Mouse (Mus musculus) C2C12 (cell line): Measurements from ENCODE around the gene Usf2. TPM values are rescaled to one million over a fixed set of nuclear protein-coding genes. Genes with fewer than 3 reads are reported as not detected.
A peak's percentile ranks its signal among the peaks of the same experiment; 100 is the strongest.
"Not testable (repeated sequence)": the region's sequence is repeated elsewhere in the genome, so short reads cannot be mapped to it uniquely, and the experiment has no call there.

Source experiments
- H3K27me3 ChIP-seq: one replicate; pipeline ENCODE4 v1.6.1; 2011; ENCODE audit not compliant: control insufficient read depth, insufficient read depth, insufficient read length
- H3K36me3 ChIP-seq: one replicate; pipeline ENCODE4 v1.6.1; 2011; ENCODE audit not compliant: control insufficient read depth, insufficient read depth
- H3K4me3 ChIP-seq: one replicate; pipeline ENCODE4 v1.5.1; 2011; ENCODE audit warnings: mild to moderate bottlenecking, control low read depth; ENCODE audit not compliant: poor library complexity, insufficient read depth, severe bottlenecking
- H3K79me2 ChIP-seq: one replicate; pipeline ENCODE4 v1.6.1; 2011; ENCODE audit not compliant: control insufficient read depth, insufficient read depth
- H3K79me3 ChIP-seq: one replicate; pipeline ENCODE4 v1.6.1; 2011; ENCODE audit warnings: low read depth, control low read depth
- H3ac ChIP-seq: one replicate; pipeline ENCODE3; 2011; ENCODE audit warnings: low read depth; ENCODE audit not compliant: control insufficient read depth, insufficient read length
- CEBPB ChIP-seq: IDR thresholded peaks from one replicate; pipeline ENCODE4 v1.6.1; 2011; ENCODE audit warnings: low read depth, mild to moderate bottlenecking, control low read depth, moderate library complexity
- CTCF ChIP-seq: IDR thresholded peaks from one replicate; pipeline ENCODE4 v1.5.1; 2011; ENCODE audit not compliant: control insufficient read depth, insufficient read depth, insufficient read length
- FOSL1 ChIP-seq: IDR thresholded peaks from one replicate; pipeline ENCODE4 v1.8.0; 2011; ENCODE audit warnings: mild to moderate bottlenecking, low read length; ENCODE audit not compliant: poor library complexity, insufficient read depth, severe bottlenecking
- MAX ChIP-seq: IDR thresholded peaks from one replicate; pipeline ENCODE4 v1.6.1; 2011; ENCODE audit warnings: mild to moderate bottlenecking, control low read depth
- MYOD1 ChIP-seq: IDR thresholded peaks from one replicate; pipeline ENCODE4 v1.6.1; 2011; ENCODE audit warnings: low read depth; ENCODE audit not compliant: control insufficient read depth, insufficient read length
- MYOG ChIP-seq: IDR thresholded peaks from one replicate; pipeline ENCODE4 v1.6.1; 2011; ENCODE audit not compliant: control insufficient read depth, insufficient read length; ENCODE audit errors: extremely low read depth
- USF1 ChIP-seq: IDR thresholded peaks from one replicate; pipeline ENCODE4 v1.6.1; 2011; ENCODE audit warnings: low read depth, mild to moderate bottlenecking, control low read depth, moderate library complexity
- polyA plus RNA-seq: library from polyadenylated mRNA; unstranded; fragments of >200 nt; fragmentation: generic; extraction: Trizol; gene quantifications from one replicate; pipeline ENCODE4 v1.2.1, GENCODE M21; 2012; ENCODE audit warnings: missing spikeins

Usf2 gene
- polyA plus RNA-seq, 1 experiment, result 86.1 TPM

DNA sequence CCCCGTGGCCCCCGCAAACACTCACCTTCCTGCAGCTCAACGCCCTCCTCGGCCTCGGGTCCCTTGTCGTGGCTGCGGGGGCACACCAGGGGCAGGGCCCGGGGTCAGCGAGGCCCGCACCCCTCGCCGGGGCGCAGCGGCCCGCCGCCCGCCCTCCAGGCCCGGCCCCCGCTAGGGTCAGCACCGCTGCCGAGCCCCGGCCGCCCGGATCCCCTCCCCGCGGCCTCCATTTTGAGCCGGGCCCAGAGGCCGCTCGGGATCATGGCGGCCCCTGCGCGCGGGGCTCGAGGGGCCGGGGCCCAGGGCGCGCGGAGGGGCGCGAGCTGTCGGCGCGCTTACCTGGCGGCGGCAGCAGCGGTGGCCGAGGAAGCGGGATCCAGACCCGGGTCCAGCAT, 249 bp downstream of the Usf2 start:
- peaks cover 24% of the 10 kb centered on the region for H3K36me3 ChIP-seq
- no peaks in the 10 kb centered on the region for H3K27me3 ChIP-seq
- peak overlapping the region; percentile 80 for H3ac ChIP-seq
- H3K4me3 ChIP-seq, result peak overlapping the region; percentile 60
- peaks cover 3% of the 10 kb centered on the region for H3K79me3 ChIP-seq
- TF ChIP-seq FOSL1 (no peak), MYOD1 (no peak), USF1 (no peak), CTCF (no peak)
- H3K79me2 ChIP-seq, result peaks cover 28% of the 10 kb centered on the region

DNA sequence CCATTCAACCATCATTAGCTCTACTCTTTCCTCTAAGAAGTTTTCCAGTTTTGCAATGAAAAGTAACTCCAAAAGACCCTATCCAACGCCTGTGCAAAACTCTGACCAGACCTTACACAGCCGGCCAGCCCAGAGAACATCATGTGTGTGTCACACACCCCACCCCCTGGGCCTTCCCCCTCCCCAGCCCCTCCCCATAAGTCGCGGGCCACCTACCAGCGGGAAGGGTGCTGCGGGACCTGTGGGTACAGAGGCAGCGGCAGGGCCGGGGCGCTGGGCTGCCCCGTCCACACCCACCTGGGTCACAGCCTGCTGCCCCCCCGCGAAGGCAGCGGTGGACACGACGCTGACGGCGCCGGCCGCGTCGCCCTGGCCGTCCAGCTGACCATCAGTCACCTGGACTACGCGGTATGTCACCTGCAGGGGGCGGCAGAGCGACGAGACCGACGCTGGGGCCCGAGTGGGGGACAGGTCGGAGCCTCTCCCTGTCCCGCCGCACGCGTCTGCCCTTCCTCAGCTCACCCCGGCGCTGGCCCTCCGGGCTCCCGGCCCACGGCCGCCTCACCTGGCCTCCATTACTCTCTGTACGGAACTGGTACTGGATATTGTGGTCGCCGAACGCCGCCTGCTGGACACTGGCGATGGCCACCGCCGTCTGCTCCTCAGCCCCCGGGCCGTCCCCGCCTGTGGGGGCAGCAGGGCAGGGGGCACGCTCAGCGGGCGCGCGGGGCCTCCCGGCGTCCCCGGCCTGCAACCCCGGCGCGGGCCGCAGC, 833 bp downstream of the Usf2 start:
- TF ChIP-seq MYOG (no peak), CTCF (peak; percentile 96), MAX (no peak), MYOD1 (no peak)
- H3K27me3 ChIP-seq, result no peaks in the 10 kb centered on the region
- H3K79me3 ChIP-seq, result peaks cover 3% of the 10 kb centered on the region
- peak overlapping the region; percentile 80 for H3ac ChIP-seq
- H3K36me3 ChIP-seq, result peaks cover 30% of the 10 kb centered on the region
- H3K79me2 ChIP-seq, result peaks cover 28% of the 10 kb centered on the region
- H3K4me3 ChIP-seq, result peak overlapping the region; percentile 60

DNA sequence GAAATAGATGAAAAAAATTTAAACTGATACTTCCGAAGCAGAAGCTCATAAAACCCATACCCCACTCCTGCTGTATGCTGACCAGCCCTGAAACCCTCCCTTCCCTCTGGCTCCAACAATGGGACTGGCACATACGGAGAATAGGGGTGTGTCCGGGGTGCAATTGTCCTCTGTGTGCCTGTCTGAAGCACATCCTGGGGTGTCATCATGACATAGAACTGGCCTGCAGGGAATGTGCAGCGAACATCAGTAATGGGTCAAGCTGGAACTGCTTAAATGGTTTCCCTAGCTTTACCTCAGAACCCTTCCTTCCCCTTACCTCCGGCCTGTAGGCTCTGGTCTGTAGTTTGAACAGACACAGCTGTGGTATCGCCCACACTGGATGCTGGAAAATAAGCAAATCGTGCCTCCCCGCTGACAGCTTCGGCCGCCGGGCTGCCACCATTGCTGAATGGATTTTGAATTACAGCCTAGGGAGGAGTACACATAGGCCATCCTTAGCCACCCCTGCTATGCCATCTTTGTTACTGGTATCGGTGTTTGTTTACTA, 1.6 kb downstream of the Usf2 start:
- H3K36me3 ChIP-seq, result peaks cover 35% of the 10 kb centered on the region
- no peak overlapping the region for H3K4me3 ChIP-seq
- no peak for TF ChIP-seq CEBPB
- TF ChIP-seq MYOD1, result no peak
- TF ChIP-seq FOSL1, result no peak
- TF ChIP-seq USF1, result no peak
- TF ChIP-seq MAX, result no peak
- TF ChIP-seq MYOG, result no peak
- no peak for TF ChIP-seq CTCF

DNA sequence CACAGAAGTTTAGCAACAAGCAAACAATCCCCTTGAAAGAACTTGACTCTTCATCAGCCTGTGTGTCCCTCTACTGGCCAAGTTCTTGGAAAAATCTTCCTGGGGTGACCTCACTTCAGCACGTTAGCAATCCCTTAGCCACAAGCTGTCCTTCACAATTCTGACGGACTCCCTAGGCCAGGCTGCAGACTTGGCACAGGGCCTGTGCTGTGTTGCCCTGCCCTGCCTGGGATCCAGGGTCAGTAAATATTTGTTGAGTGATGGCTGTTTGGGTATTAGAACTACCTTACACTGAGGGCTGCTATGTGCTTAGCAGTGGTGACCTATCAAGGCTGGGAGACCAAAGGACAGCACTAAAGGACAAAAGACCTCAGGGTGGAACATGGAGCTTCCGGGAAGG, 2.6 kb downstream of the Usf2 start:
- H3ac ChIP-seq, result no peak overlapping the region
- H3K79me3 ChIP-seq, result peaks cover 3% of the 10 kb centered on the region
- no peak for TF ChIP-seq MYOG
- no peak for TF ChIP-seq MYOD1
- no peak for TF ChIP-seq FOSL1
- no peak for TF ChIP-seq MAX
- TF ChIP-seq CEBPB, result no peak
- TF ChIP-seq CTCF, result no peak
- no peak for TF ChIP-seq USF1
- no peaks in the 10 kb centered on the region for H3K27me3 ChIP-seq
- peaks cover 28% of the 10 kb centered on the region for H3K79me2 ChIP-seq
- no peak overlapping the region for H3K4me3 ChIP-seq
- H3K36me3 ChIP-seq, result peaks cover 43% of the 10 kb centered on the region

More for the DNA sequence above, 1.6 kb downstream of the Usf2 start:
- H3K79me2 ChIP-seq, result peaks cover 28% of the 10 kb centered on the region
- no peak overlapping the region for H3ac ChIP-seq
- peaks cover 3% of the 10 kb centered on the region for H3K79me3 ChIP-seq
- H3K27me3 ChIP-seq, result no peaks in the 10 kb centered on the region

DNA sequence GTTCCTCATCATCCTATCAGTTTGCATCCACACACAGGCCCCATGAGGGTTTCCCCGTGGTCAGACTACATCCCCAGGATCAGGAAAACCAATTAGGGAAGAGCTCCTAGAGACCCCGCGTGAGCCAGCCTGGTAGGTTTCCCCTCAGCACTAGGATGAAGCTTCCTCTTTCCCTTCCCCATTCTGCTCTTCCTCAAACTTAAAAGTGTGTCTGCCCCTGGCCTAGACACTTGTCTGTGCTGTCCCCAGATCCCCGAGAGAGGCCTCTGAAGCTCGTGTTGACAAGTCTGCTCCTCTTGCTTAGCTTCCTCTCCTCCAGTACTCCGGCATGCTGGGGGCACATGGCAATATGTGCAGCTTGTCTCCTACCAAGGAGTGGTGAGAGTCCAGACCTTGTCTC, 3.1 kb downstream of the Usf2 start:
- Histone ChIP-seq H3K36me3 (peaks cover 47% of the 10 kb centered on the region), H3K27me3 (no peaks in the 10 kb centered on the region), H3K4me3 (no peak overlapping the region), H3K79me2 (peaks cover 25% of the 10 kb centered on the region), H3ac (no peak overlapping the region), H3K79me3 (peaks cover 3% of the 10 kb centered on the region)
- TF ChIP-seq FOSL1 (no peak), CEBPB (no peak), MYOG (no peak), MAX (no peak), CTCF (no peak), USF1 (no peak), MYOD1 (no peak)

DNA sequence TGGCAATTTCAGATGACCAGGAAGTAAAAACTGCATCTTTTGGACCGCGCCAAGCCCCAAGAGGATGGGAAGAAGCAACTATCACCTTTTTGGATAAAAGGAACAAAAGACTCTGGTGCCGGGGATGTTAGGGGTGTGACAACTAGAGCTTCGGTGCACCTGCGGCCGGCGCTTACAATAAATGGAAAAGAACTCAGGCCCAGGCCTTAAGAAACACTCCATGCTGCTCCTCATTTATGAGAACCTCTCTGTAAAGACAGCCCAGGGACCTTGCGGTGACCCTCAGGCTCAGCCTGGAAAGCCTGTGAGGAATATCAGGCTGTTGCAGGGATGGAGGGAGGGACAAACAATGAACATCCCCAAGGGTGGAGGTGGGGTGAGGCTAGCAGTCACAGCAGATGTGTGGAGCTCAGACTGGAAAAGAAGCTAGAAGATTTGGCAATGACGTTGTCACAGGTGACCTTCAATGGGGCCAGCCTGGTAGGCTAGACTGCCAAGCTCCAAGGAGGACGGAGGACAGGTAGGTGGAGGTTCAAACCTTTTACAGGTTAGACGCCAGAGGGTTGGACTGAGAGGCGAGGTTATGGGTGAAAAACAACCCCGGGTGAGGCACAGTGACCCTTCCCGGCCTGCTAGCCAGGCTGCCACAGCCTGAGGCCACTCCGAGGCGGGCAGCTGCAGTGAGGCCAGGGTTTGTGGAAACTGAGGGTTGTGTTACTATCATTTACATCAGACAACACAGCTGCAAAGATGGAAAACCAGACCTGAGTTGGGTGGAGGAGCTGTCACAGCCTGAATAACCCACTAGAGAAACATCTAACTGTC, 4.0 kb downstream of the Usf2 start:
- H3ac ChIP-seq, result no peak overlapping the region
- peaks cover 3% of the 10 kb centered on the region for H3K79me3 ChIP-seq
- no peaks in the 10 kb centered on the region for H3K27me3 ChIP-seq
- TF ChIP-seq MYOG (no peak), CTCF (no peak), FOSL1 (no peak), USF1 (no peak), CEBPB (no peak), MAX (no peak), MYOD1 (no peak)
- H3K36me3 ChIP-seq, result peaks cover 47% of the 10 kb centered on the region
- no peak overlapping the region for H3K4me3 ChIP-seq
- peaks cover 17% of the 10 kb centered on the region for H3K79me2 ChIP-seq

DNA sequence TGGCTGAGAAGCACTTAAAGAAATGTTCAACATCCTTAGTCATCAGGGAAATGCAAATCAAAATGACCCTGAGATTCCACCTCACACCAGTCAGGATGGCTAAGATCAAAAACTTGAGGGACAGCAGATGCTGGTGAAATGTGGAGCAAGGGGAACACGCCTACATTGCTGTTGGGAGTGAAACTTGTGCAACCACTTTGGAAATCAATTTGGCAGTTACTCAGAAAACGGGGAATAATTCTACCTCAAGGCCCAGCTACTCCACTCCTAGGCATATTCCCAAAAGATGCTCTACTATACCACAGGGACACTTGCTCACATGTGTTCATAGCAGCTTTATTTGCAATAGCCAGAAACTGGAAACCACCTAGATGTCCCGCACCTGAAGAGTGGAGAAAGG, 6.7 kb downstream of the Usf2 start:
- H3K79me2 ChIP-seq, H3ac ChIP-seq, H3K27me3 ChIP-seq, H3K4me3 ChIP-seq, H3K79me3 ChIP-seq: not testable (repeated sequence)
- peaks cover 41% of the 10 kb centered on the region for H3K36me3 ChIP-seq
